Mouse (Mus musculus) urinary bladder, postnatal 14 days (tissue): Measurements from ENCODE around the gene Psmb8.

ENCODE experiments used
- DNase-seq: peaks from one replicate; pipeline ENCODE4 v3.0.0; 2021; ENCODE audit warnings: low spot score

The Psmb8 gene

DNA sequence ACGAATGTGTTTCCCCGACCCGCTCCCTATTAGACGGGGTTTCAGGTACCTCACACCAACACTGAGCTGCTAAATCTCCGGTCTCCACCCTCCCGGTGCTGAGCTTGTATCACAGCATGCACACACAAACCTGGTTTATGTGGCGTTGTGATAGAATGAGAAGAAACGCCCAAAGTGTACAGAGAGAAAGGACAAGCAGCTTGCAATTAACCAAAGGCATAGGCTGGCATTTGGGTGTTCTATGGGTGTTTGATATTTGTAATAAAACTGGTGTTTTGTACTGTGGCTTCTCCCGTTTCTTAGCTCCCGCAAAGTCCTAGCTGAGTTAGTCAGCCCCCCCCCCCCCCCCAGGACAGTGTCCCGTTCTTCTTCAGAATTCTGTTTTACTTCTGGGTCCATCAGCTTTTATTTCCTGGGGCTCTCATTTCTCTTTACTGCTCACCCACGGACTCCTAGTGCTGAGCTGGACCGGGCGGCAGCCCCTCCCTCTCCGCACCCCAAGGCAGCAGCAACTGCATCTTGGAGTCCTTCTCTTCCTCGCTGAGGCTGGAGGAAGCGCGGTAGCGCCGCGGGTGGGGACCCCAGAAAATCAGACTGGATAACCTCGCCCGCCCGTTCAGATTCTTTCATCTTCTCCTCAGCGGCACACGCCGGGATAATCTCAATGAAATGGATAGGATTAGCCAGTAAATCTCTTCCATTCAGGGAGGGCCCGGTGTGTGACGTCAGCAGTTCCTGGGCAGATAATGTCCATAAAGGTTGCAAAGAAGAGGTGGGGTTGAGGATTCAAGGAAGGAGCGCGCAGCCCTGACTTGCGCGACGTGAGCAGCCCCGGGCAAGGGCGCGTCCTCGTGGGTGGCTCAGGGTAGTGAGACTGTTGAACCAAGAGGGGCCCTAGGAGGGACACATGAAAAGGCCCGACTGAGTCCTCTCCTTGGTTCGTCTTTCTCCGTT lies at the start of gene Psmb8:
Gene Psmb8 (plus strand): TSS at position 781 of the 954 bp plus-strand sequence.
- DNase-seq, result peak; percentile 96

DNA sequence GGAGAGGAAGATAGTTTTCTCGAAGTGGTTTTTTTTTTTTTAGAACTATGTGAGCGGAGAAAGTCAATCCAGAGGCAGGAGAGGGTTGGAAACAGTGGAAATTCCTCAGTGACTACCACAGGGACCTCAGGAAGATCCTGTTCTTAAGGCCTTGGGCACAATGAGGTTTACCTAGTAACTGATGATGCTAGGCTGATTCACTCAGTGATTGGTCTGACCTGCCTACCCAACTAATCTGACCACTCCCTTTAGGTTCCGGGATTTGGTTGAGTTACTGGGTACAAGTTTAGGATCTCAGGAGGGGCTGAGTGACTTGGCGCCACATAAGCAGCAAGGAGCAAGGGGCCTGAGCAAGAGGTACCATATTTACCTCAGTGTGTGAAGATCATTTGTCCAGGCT lies 44.6 kb upstream of the Psmb8 start, which contains the start of gene H2-DMb1:
Gene H2-DMb1 (plus strand): TSS at position 150 of the 400 bp plus-strand sequence.
- peak; percentile 52 for DNase-seq

- DNase-seq, result no peak
Measured at GRCm38 (mm10) chr17:34155534-34155933, 42.0 kb upstream of the Psmb8 start.

DNA sequence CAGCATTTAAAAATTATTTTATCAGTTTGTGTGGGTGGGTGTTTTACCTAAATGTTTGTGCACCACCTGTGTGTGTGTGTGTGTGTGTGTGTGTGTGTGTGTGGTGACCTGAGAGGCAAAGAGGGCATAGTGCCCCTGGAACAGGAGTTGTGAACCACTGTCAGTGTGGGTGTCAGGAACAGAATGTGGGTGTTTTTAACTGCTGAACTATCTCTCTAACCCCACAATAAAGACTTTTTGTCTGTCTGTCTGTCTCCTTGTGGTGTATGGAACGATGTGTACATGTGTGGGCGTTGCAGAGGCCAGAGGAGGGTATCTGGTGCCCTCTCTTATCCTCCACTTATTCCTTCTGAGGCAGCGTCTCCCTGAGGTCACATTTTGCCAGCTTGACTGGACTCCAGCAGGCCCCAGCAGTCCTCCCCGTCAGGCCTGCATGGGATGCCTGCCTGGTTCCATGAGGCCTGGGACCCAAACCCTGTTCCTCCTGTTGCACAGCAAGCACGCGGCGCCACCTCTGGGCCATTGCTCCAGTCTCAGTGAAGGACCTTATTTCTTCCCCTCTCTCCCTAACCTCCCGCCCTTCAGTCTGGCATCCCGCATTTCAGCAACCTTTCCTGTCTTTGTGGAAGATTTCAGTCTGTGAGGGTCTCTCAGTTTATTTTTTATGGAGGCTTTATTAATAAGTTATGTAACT lies 33.2 kb upstream of the Psmb8 start:
- DNase-seq, result peak; percentile 10

DNA sequence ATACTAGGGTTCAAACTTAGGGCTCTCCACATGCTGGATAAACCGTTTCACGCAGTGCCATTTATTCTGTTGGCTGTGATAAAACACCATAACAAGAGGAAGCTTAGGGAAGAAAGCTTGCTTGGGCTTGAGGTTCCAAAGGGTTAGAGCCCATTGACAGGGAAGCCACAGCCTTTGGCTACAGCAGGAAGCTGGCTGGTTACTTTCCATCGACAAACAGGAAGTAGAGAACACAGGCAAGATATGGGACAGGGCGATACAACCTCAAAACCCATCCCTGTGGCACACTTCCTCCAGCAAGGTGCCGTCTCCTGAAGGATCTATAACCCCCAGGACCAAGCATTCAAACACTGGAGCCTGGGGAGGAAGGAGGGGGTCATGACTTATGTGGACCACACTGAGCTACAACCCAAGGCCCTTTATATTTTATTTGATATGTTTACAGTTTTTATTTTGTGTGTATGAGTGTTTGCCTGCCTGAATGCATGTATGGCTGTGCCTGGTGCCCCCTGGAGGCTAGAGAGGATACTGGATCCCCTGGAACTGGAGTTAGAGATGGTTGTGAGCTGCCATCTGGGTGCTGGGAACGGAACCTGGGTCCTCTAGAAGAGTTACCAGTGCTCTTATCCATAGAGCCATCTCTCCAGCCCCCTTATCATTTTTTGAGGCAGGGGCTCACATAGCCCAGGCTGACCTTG lies 32.3 kb upstream of the Psmb8 start:
- no peak for DNase-seq

GRCm38 (mm10) chr17:34169279-34169678 lies 28.2 kb upstream of the Psmb8 start:
- DNase-seq, result peak; percentile 29

DNA sequence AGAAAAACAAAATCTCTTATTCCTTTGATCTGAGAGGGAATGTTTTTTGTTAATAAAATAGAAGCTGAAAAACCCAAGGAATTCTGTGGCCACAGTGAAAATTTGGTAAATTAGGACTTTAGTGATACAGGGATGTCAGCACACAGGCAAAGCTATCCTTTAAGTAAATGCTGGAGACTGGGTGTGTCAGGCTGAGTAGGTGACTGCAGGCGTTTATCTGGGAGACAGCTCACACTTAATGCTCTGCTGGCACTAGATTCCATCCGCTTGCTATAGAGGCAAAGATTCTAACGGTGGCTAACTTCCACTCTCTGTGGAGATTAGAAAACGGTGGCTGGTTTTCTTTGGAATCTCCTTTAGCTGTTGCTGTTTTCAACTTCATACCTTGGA lies 27.0 kb upstream of the Psmb8 start:
- DNase-seq, result no peak

DNA sequence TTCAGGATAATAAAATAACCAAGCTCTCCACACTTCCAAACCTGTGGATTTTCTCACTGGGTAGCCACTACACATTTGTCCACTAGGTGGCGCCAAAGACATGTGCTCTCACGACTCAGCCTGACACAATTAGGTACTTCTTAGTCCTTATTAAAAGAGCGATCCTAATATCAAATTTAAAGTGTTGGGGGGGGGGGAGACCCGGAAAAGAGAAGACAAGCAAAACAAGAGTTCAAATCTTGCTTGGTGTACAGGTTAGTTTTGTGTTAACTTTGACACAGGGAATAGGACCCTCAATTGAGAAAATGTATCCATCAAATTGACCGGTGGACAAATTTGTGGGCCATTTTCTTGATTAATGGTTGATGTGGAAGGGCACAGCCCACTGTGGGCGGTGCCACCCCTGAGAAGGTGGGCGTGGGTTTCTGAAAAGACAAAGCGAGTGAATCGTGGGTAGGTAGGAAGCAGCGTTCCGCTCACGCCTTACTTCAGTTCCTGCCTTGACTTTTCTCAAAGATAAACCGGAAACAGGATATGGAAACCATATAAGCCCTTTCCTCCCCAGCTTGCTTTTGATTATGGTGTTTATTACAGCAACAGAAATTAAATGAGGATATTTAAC lies 26.5 kb upstream of the Psmb8 start:
- DNase-seq, result peak; percentile 84

GRCm38 (mm10) chr17:34172528-34172927 lies 25.0 kb upstream of the Psmb8 start:
- DNase-seq, result no peak

GRCm38 (mm10) chr17:34174075-34174474 lies 23.4 kb upstream of the Psmb8 start:
- DNase-seq, result no peak

DNA sequence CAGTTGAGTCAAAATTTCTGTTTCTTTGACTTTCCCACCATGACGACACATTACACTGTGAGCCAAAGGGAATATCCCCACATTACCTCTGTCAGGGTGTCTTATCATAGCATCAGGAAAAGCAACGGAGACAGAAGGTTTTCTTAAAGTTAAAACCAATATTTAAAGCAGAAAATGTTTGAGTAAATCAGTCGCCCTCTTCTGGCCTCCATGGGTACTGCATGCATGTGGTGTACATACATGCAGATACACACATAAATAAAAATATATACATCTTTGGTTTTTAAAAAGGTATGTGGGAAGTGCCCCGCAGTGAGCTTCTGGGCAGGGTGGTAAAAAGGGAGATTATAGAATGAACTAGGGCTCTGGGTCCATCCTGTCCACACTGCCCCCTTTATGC lies 20.3 kb upstream of the Psmb8 start:
- DNase-seq, result no peak

- no peak for DNase-seq
Measured at GRCm38 (mm10) chr17:34179019-34179418, 18.5 kb upstream of the Psmb8 start.

DNA sequence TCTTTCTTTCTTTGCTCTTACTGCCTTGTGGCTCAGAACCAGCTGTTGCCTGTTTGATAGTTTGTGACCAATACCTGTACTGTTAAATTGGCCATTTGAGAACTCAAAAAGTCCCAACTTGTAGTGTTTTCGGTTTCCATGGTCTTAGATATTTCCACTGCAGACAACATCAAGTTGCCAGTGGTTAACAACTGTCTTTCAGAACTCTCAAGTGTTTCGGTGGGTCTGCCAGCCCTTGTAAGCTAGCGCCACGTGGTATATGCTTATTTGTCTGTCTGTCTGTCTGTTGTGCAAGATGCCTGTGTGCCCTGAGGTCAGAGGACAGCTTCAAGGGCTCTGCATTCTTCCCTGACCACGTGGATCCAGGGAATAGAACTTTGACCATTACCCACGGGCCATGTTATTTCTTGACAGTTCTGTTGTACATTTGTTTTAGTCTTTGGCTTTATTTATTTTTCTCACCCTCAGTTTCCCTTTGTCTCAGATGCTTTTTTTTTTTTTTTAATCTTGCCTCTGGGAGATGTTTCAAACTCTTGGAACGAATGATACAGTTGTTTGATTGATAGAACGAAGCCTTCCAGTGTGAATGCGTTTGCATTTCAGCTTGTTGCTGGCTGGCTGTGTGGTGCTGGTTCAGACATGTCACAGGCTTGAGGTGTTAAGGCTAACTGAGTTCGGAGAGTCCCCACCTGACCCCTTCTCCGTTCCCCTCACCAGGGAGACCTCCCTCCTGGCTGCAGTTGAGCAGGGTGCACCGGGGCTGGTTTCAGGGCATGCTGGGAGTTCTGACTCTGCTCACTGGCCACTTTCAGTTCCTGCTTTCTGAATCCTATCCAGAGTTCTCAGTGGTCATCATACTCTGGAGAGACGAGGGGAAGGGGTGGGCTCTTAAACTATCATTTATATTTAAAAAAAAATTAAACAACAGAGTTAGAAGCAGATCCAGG lies 17.3 kb upstream of the Psmb8 start:
- no peak for DNase-seq

GRCm38 (mm10) chr17:34183564-34184219 lies 13.8 kb upstream of the Psmb8 start:
- DNase-seq, result no peak

GRCm38 (mm10) chr17:34185526-34185925 lies 12.0 kb upstream of the Psmb8 start:
- DNase-seq, result no peak

GRCm38 (mm10) chr17:34186885-34187260 lies 10.6 kb upstream of the Psmb8 start:
- DNase-seq, result no peak

DNA sequence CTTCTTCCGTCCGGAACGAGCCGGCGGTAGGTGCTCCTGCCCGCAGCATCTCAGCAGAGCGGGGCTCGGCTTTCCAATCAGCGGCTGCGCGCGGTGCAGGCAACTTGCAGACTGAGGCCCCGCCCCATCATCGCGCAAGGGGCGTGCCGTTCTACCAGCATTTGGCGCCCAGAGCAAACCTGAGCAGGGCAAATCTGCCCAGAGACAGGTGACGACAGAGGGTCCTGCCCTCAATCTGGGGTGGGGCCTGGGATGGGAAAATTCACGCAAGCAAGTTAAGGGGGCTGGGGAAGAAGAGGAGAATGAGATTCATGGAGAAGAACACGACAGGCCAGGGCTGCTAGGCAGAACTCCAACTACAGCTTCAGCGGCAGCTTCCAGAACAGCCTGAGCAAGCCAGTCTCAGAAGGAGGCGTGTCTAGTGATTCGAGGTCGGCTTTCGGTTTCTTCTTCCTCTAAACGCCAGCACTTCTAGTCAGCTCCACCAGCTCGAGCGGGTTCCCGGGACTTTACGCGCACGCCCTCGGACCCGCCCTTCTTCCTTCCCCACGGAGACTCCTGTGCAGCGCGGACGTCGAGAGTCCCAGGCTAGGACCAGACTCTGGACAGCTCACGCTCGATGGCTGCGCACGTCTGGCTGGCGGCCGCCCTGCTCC lies 10.1 kb upstream of the Psmb8 start, which contains the start of the genes Tap1 and Psmb9:
Gene Tap1 (plus strand): TSS at position 293 of the 656 bp plus-strand sequence.
Gene Psmb9 (minus strand): TSS at position 504 of the 656 bp plus-strand sequence.
- DNase-seq, result peak; percentile 99

- peak; percentile 53 for DNase-seq
Measured at GRCm38 (mm10) chr17:34188010-34188409, 9.5 kb upstream of the Psmb8 start.

DNA sequence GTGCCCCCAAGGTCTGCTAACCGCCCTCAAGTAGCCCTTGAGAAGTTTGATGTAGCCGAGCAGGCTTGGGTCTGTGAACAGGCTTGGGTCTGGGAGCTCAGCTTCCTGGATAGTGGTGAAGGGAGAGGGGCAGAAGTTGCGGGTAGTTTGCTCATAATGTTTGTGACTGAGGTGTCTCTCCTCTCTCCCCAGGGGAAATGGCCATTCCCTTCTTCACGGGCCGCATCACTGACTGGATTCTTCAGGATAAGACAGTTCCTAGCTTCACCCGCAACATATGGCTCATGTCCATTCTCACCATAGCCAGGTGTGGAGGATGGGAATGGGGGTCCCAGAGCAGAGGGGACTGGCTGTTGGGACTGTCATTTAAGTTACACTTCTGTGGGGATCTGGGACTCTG lies 8.5 kb upstream of the Psmb8 start:
- DNase-seq, result no peak

GRCm38 (mm10) chr17:34192852-34193251 lies 4.7 kb upstream of the Psmb8 start:
- peak; percentile 75 for DNase-seq
